Mouse (Mus musculus): ENCODE results near the gene Surf4. TPM values are rescaled to one million over a fixed set of nuclear protein-coding genes. Genes with fewer than 3 reads are reported as not detected.
A peak's percentile ranks its signal among the peaks of the same experiment; 100 is the strongest.

Surf4 gene
- polyA plus RNA-seq, 1 experiment from 2014 or later = 162 TPM

DNA sequence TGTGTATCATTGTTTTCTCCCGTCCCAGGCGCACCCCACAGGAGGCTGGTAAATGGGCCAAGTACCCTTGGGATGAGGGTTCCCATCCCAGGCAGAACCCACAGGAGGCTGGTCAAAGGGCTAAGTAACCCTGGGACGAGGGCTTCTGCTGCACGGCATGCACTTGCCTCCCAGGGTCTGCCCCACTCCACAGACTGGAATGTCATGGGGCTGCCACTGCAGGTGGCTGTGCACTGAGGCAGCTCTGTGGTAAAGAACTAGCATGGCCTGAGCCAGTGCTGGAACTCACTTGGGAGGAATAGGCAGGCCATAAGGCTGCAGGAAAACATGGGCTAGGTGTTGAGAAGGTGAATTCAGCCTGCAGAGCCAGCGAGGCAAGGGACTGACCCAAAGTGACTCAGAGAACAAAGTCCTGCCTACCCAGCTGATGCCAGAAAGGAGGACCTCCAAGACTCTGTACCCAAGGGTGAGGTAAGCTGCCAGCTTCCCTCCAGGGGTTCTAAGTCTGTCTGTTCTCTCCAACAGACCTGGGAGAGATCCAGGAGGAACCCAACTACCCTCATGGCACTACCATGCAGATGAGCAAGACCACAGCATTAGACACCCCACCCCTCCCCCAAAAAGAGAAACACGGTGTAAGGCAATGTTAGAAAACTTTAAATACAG, 13.4 kb downstream of the Surf4 start:
- ATAC-seq (replicated peaks; ENCODE audit: insufficient number of reproducible peaks, low FRiP score, low TSS enrichment, low read depth) = no peak
- no peak overlapping the region for H3K4me3 ChIP-seq (ENCODE audit: low read depth, low read length)
- H3K36me3 ChIP-seq (replicated peaks; ENCODE audit: control insufficient read depth, insufficient read depth, low read depth, low read length) = peaks cover 18% of the 10 kb centered on the region
- no peak overlapping the region for H3K27ac ChIP-seq (replicated peaks; ENCODE audit: low read depth, low read length)
- 0 out of 2 replicates have a peak, but pooled peaks cover 2% of the 10 kb centered on the region for H3K4me1 ChIP-seq (ENCODE audit: control insufficient read depth, insufficient read depth, low read length)
- no peak for DNase-seq (ENCODE audit: low spot score)
- H3K9ac ChIP-seq (replicated peaks; ENCODE audit: low read length) = no peak overlapping the region
- H3K4me2 ChIP-seq (ENCODE audit: low read depth, low read length) = no peak overlapping the region
- 90% methylated on average over 6 of the region's 6 CpGs for WGBS
- no peaks in the 10 kb centered on the region for H3K27me3 ChIP-seq (ENCODE audit: control insufficient read depth, insufficient read depth, low read length)
- no peaks in the 10 kb centered on the region for H3K9me3 ChIP-seq (replicated peaks; ENCODE audit: control insufficient read depth, low read length)

DNA sequence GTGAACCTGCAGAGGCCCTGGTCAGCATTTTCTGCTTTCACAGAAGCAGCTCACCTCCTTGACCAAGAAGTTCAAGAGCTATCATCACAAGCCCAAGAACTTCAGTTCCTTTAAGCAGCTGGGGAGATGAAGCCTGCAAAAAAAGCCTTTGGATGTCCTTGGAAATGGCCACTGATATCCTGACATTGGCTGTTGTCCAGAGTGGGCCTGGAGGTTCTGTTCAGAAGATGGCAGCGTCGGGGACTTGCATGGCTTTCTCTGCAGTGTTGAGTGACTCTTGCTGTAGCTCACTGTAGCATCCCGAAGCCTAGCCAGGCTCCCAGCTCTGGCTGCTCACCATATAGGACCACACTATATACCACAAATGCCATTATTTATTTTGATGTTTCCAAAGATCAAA, 14.0 kb downstream of the Surf4 start:
- ATAC-seq (replicated peaks; ENCODE audit: insufficient number of reproducible peaks, low FRiP score, low TSS enrichment, low read depth) = no peak
- H3K36me3 ChIP-seq (replicated peaks; ENCODE audit: control insufficient read depth, insufficient read depth, low read depth, low read length) = peaks cover 17% of the 10 kb centered on the region

DNA sequence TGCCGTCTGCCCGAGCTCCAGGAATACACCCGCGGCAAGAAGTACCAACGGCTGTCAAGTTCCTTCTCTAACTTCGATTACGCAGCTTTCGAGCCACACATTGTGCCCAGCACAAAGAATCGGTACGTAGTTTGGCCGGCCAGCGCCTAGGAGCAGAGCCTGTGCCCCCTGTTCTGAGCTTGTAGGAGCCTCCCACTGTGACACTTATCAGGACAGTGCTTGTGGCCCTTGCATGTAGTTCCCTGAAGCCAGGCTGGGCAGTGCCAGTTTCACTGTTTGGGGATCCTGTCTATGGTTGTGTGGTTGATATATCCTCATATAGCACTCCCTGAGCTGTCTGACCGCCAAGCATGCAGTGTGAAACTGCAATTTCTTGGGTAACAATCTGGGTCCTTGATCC, 17.0 kb downstream of the Surf4 start:
- Histone ChIP-seq H3K4me1 (ENCODE audit: control insufficient read depth, insufficient read depth, low read length) (0 out of 2 replicates have a peak, but pooled peaks cover 2% of the 10 kb centered on the region), H3K9me3 (replicated peaks; ENCODE audit: control insufficient read depth, low read length) (no peaks in the 10 kb centered on the region), H3K4me3 (ENCODE audit: low read depth, low read length) (peak overlapping the region; percentile 75), H3K9ac (replicated peaks; ENCODE audit: low read length) (peak overlapping the region; percentile 64), H3K4me2 (ENCODE audit: low read depth, low read length) (peak overlapping the region; percentile 75), H3K27me3 (ENCODE audit: control insufficient read depth, insufficient read depth, low read length) (no peaks in the 10 kb centered on the region), H3K27ac (replicated peaks; ENCODE audit: low read depth, low read length) (peak overlapping the region; percentile 47; the same call in 1 of the 2 replicates), H3K36me3 (replicated peaks; ENCODE audit: control insufficient read depth, insufficient read depth, low read depth, low read length) (peaks cover 18% of the 10 kb centered on the region)
- no peak for DNase-seq (ENCODE audit: low spot score)
- ATAC-seq (replicated peaks; ENCODE audit: insufficient number of reproducible peaks, low FRiP score, low TSS enrichment, low read depth) = 0 out of 2 replicates have a peak, but pooled peaks have one; percentile 4
- WGBS = 4% methylated on average over 13 of the region's 13 CpGs

More for the DNA sequence above, 14.0 kb downstream of the Surf4 start:
- Histone ChIP-seq H3K4me2 (ENCODE audit: low read depth, low read length) (no peak overlapping the region), H3K4me1 (ENCODE audit: control insufficient read depth, insufficient read depth, low read length) (0 out of 2 replicates have a peak, but pooled peaks cover 2% of the 10 kb centered on the region), H3K9me3 (replicated peaks; ENCODE audit: control insufficient read depth, low read length) (no peaks in the 10 kb centered on the region), H3K4me3 (ENCODE audit: low read depth, low read length) (no peak overlapping the region), H3K27ac (replicated peaks; ENCODE audit: low read depth, low read length) (no peak overlapping the region), H3K27me3 (ENCODE audit: control insufficient read depth, insufficient read depth, low read length) (no peaks in the 10 kb centered on the region), H3K9ac (replicated peaks; ENCODE audit: low read length) (no peak overlapping the region)
- no peak for DNase-seq (ENCODE audit: low spot score)
- WGBS = 95% methylated on average over 3 of the region's 3 CpGs

DNA sequence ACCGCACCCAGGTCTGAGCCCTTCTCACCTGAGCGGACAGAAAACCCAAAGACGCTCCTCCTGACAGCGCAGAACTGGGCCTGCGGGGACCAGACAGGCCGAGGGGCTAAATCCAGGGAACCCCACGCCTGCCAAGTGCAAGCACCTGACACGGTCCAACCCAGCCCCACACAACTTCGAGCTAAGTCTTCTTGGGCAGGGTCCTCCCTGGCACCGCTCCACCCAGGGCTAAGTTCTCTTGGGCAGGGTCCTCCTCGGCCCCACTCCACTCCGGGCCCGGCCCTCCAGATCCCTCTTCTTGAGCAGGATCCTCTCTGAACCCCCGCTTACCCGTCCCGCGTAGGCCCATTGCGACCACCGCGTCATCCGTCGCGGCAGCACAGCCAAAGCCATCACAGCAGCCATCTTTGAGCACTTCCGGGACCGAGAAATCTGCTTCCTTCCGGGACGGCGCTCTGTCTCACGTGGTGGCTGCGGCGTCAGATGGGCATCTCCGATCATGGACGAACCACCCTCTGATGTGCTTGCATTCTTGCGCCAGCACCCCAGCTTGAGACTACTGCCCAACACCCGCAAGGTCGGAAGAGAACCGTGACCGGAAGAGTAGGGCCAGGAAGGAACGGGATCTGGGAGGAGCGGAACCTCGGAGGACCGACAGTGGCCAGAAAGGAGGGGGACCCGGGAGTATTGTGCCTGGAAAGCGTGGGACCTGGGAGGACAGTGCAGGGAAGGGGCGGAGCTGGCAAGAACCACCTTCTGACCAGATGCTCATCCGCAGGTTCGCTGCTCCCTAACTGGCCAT, 17.6 kb downstream of the Surf4 start, which contains the start of the genes Surf2 and Surf1:
Gene Surf2, plus strand, starts transcription at position 441 of the 802 bp plus-strand sequence.
Gene Surf1, minus strand, starts transcription at position 604 of the 802 bp plus-strand sequence.
- WGBS = 2% methylated on average over 47 of the region's 47 CpGs
- H3K27ac ChIP-seq (replicated peaks; ENCODE audit: low read depth, low read length) = peak within 1 kb of the TSS; percentile 47; the same call in 1 of the 2 replicates
- H3K9me3 ChIP-seq (replicated peaks; ENCODE audit: control insufficient read depth, low read length) = no peaks in the 10 kb centered on the region
- H3K36me3 ChIP-seq (replicated peaks; ENCODE audit: control insufficient read depth, insufficient read depth, low read depth, low read length) = peaks cover 18% of the 10 kb centered on the region
- H3K27me3 ChIP-seq (ENCODE audit: control insufficient read depth, insufficient read depth, low read length) = no peaks in the 10 kb centered on the region
- ATAC-seq (replicated peaks; ENCODE audit: insufficient number of reproducible peaks, low FRiP score, low TSS enrichment, low read depth) = peak; percentile 42; the same call in 1 of the 2 replicates
- peak within 1 kb of the TSS; percentile 75 for H3K4me2 ChIP-seq (ENCODE audit: low read depth, low read length)
- peak within 1 kb of the TSS; percentile 75 for H3K4me3 ChIP-seq (ENCODE audit: low read depth, low read length)
- H3K4me1 ChIP-seq (ENCODE audit: control insufficient read depth, insufficient read depth, low read length) = 0 out of 2 replicates have a peak, but pooled peaks cover 2% of the 10 kb centered on the region
- H3K9ac ChIP-seq (replicated peaks; ENCODE audit: low read length) = peak within 1 kb of the TSS; percentile 64
- DNase-seq (ENCODE audit: low spot score) = peak; percentile 86

DNA sequence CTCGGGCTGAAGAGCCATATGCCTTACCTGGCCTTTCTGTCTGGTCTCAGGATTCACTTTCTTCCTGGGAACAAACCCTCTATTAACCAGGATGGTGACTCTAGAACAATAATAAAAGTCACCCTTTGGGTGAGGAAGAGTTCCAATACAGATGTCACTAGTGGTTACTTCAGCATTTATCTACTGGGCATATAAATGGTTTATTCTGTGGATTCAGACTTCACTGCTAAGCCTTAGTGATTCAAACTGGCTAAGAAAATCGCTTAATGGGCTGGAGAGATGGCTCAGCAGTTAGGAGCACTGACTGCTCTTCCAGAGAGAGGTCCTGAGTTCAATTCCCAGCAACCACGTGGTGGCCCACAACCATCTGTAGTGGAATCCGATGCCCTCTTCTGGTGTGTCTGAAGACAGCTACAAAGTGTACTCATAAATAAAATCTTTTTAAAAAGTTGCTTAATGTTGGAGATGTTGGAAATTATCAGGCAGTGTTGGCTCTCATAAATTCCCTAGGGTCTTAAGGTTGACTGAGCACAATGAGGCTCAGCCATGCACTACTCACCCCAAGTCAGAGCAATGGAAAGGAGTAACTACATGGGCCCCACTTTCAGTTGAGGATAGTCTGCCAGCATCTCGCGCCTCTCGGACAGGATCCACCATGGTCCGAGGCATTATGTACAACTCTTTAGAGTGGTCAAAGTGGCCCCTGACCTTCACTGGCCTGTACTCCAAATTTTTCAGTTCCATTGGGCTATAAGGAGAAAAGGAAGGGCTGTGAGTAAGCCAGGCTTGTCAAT, 19.4 kb downstream of the Surf4 start:
- 62% methylated on average over 8 of the region's 8 CpGs for WGBS
- Histone ChIP-seq H3K9ac (replicated peaks; ENCODE audit: low read length) (no peak overlapping the region), H3K27ac (replicated peaks; ENCODE audit: low read depth, low read length) (no peak overlapping the region), H3K9me3 (replicated peaks; ENCODE audit: control insufficient read depth, low read length) (no peaks in the 10 kb centered on the region), H3K36me3 (replicated peaks; ENCODE audit: control insufficient read depth, insufficient read depth, low read depth, low read length) (peaks cover 16% of the 10 kb centered on the region), H3K27me3 (ENCODE audit: control insufficient read depth, insufficient read depth, low read length) (no peaks in the 10 kb centered on the region), H3K4me1 (ENCODE audit: control insufficient read depth, insufficient read depth, low read length) (0 out of 2 replicates have a peak, but pooled peaks cover 2% of the 10 kb centered on the region), H3K4me3 (ENCODE audit: low read depth, low read length) (no peak overlapping the region), H3K4me2 (ENCODE audit: low read depth, low read length) (no peak overlapping the region)
- no peak for DNase-seq (ENCODE audit: low spot score)
- ATAC-seq (replicated peaks; ENCODE audit: insufficient number of reproducible peaks, low FRiP score, low TSS enrichment, low read depth) = no peak

DNA sequence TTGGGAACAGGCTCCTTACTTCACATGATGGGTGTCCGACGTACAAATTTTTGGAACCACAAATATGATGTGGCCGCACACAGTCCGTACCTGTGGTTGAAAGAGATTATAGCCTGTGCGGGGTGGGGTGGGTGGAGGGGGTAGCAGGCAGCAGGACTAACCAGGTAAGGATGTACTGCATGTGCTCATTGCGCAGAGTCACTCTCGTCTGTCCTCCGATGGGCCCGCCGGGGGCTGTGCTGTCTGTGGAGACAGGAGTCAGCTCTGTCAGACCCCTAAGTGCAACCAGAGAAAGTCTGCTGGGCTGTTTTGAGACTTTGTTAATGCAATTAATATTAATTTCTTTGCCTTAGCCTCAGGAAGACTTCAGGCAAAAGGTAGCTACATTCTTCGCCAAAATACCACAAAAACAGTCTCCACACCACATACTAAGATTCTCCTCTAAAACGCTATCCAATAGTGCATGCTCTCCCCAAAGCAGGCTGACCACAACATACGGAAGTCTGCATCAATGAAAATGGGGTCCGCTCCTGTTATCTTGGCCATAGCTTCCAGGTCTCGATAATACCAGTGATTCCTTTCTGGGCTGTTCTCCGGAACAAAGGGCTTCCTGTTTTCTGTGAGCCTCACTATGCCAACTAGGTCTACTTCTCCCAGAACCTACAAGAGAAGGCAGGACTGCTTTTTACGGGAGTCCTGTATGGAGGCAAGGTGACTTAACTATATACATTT, 20.1 kb downstream of the Surf4 start:
- 82% methylated on average over 17 of the region's 17 CpGs for WGBS
- no peak for ATAC-seq (replicated peaks; ENCODE audit: insufficient number of reproducible peaks, low FRiP score, low TSS enrichment, low read depth)
- Histone ChIP-seq H3K9ac (replicated peaks; ENCODE audit: low read length) (no peak overlapping the region), H3K4me2 (ENCODE audit: low read depth, low read length) (no peak overlapping the region), H3K27me3 (ENCODE audit: control insufficient read depth, insufficient read depth, low read length) (no peaks in the 10 kb centered on the region), H3K27ac (replicated peaks; ENCODE audit: low read depth, low read length) (no peak overlapping the region), H3K36me3 (replicated peaks; ENCODE audit: control insufficient read depth, insufficient read depth, low read depth, low read length) (peaks cover 12% of the 10 kb centered on the region), H3K9me3 (replicated peaks; ENCODE audit: control insufficient read depth, low read length) (no peaks in the 10 kb centered on the region), H3K4me3 (ENCODE audit: low read depth, low read length) (no peak overlapping the region), H3K4me1 (ENCODE audit: control insufficient read depth, insufficient read depth, low read length) (0 out of 2 replicates have a peak, but pooled peaks cover 2% of the 10 kb centered on the region)
- DNase-seq (ENCODE audit: low spot score) = no peak

DNA sequence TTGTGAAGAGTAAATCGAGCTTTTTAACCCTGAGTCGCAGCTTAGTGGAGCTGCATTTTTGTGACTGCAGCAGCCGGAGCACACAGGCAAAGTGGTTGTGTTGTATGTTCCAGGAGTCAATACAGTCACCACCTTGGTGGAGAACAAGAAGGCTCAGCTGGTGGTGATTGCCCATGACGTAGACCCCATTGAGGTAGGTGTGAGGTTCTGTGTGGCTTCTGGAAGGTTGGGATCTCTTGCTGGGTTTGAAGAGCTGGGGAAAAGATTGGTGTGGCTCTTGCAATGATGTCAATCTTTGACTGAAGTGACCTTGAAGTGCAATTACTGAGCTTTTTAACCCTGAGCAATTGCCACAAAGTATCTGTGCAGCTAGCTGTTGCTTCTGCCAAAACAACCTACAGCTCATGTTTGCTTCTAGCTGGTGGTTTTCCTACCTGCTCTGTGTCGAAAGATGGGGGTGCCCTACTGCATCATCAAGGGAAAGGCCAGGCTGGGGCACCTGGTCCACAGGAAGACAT, 21.4 kb downstream of the Surf4 start:
- H3K27ac ChIP-seq (replicated peaks; ENCODE audit: low read depth, low read length) = no peak overlapping the region
- WGBS = 73% methylated on average over 5 of the region's 5 CpGs
- ATAC-seq (replicated peaks; ENCODE audit: insufficient number of reproducible peaks, low FRiP score, low TSS enrichment, low read depth) (no peak), DNase-seq (ENCODE audit: low spot score) (no peak)
- H3K9ac ChIP-seq (replicated peaks; ENCODE audit: low read length) = peak overlapping the region; percentile 92
- no peaks in the 10 kb centered on the region for H3K9me3 ChIP-seq (replicated peaks; ENCODE audit: control insufficient read depth, low read length)
- H3K4me3 ChIP-seq (ENCODE audit: low read depth, low read length) = peak overlapping the region; percentile 87
- H3K27me3 ChIP-seq (ENCODE audit: control insufficient read depth, insufficient read depth, low read length) = no peaks in the 10 kb centered on the region
- peaks cover 14% of the 10 kb centered on the region for H3K36me3 ChIP-seq (replicated peaks; ENCODE audit: control insufficient read depth, insufficient read depth, low read depth, low read length)
- 0 out of 2 replicates have a peak, but pooled peaks cover 1% of the 10 kb centered on the region for H3K4me1 ChIP-seq (ENCODE audit: control insufficient read depth, insufficient read depth, low read length)
- H3K4me2 ChIP-seq (ENCODE audit: low read depth, low read length) = peak overlapping the region; percentile 79

Measured in embryonic facial prominence, embryonic 11.5 days (tissue).